Mouse (Mus musculus): Measurements from ENCODE around the gene Cnn3. TPM values are rescaled to one million over a fixed set of nuclear protein-coding genes. Genes with fewer than 3 reads are reported as not detected.

Gene Cnn3
- 16.7 TPM for total RNA-seq (2023)

DNA sequence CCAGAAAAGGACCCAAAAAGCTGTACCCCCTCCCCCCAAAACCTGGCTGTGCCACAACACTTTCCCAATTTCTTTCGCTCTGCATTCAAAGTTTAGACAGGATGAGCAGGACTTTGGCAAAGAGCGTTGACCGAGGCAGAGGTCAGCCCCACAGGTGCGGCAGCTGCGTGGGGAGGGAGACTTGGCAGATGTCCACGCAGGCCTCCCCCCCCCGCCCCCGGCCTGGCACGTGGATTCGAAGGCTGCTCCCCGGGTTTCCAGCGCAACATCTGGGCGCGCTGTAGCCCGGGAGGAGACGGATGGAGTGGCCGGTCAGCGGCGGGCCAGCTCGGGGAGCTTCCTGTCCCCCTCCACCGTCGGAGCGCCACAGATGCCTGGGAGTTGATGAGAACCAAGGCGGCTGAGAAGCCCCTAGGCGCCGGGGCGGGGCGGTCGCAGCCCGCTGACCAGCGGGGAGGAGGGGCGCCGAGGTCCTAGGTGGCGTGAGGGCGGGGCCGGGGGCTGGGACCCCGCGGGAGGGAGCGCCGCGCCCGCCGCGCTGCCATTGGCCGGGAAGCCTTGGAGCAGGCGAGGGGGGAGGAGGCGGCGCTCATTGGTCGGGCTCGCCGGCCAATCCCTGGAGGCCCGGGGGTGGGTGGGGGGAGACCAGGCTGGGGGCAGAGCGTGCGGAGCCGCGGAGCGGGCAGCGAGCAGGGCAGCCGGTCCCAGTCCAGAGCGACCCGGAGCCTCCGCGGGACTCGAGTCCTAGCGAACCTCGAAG, at the start of gene Cnn3:
Gene Cnn3, plus strand, starts transcription at position 637 of the 760 bp plus-strand sequence.

Other genes with a start within 250 kb of the Cnn3 start
- 0.18 TPM for gene Tmem56, start 143.4 kb upstream of the Cnn3 start, total RNA-seq (2023)
- 19.0 TPM for gene Alg14, start 134.7 kb upstream of the Cnn3 start, total RNA-seq (2023)
- not detected for gene Slc44a3, start 105.9 kb downstream of the Cnn3 start, total RNA-seq (2023)
- gene 4930432M17Rik, start 244.3 kb downstream of the Cnn3 start, total RNA-seq (2023), result not detected

Measured in CD4-positive naive resting alpha-beta T cell, adult 57 days (primary cell).